Mouse (Mus musculus): ENCODE data around the gene Tal1.

Tal1 gene

DNA sequence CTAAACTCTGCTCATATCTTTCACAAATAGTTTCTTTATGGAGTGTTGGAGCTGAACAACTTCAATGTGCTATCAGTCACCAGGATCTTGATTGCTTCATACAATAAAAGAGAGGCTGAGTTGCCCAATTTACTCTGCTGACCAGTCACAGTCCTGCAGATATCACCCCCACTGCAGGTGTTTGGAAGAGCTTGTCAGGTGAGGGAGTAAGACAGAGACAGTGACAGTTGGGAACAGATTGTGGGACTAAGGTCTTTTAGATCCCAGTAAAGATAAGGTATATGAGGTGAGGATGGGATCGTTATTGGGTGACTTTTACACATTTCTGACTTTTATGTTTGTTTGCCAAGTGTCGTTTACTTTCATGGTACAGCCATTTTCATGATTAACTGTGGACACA is 54.9 kb downstream of the Tal1 start:
- no peak for DNase-seq (ENCODE audit: low read depth, low spot score)

DNA sequence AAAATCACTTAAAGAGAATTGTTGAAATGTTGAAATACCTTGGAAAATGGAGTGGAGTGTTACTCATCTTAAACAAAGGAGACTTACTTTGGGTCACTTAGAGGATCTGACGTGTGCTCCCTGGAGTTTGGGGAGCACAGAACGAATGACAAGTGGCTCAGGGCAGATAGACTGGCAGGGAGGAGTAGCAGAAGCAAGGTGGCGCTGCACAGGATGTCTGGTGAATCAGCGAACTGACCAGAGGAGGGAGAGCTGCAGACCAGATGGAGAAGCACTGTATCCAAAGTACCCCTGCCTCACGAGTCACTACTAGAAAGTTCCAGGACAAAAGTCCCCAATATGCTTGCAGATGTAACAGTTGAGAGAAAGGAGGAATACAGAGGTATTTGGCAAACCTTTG is 57.0 kb downstream of the Tal1 start:
- no peak for DNase-seq (ENCODE audit: low read depth, low spot score)

DNA sequence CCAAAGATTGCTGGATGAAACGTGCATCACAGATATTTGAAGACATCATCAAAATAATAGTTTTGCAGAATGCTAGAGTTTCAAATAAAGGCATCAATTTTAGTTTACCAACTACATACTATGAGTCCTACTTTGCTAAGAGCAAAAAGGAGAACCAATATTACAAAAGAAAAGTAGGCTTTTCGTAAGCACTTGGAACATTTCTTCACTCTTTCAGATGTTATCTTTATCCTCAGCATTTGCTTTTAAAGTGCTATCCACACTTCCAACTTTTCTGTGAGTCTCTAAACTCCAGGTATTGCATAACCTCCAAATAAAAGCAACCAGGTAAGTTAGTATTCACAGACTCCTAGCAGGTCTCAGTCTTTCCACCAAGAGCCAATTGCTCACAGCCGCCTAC is 63.4 kb downstream of the Tal1 start:
- no peak for DNase-seq (ENCODE audit: low read depth, low spot score)

DNA sequence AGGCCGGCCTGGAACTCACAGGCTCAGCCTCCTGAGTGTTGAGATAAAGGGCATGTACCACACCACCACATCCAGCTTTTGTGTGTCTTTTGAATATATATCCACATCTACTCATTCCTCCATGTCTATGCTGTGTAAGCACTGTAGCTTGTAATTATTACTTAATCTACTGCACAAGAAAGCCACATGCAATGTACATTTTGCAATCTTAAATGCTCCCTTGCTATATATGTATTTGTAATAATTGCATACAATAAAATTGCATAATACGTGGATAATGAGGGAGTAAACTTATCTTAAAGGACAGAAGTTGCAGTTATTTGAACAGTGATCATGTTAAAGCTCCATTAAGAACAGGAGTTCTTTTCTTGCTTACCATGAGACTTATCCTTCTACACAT is 64.9 kb downstream of the Tal1 start:
- no peak for DNase-seq (ENCODE audit: low read depth, low spot score)
